Mouse (Mus musculus): ENCODE results near the gene Slc25a38. TPM values are rescaled to one million over a fixed set of nuclear protein-coding genes. Genes with fewer than 3 reads are reported as not detected.
"Not testable (repeated sequence)": the region's sequence is repeated elsewhere in the genome, so short reads cannot be mapped to it uniquely, and the experiment has no call there.

Gene Slc25a38
- total RNA-seq, 2 experiments from 2014 or later = 24.7 to 27.1 TPM

DNA sequence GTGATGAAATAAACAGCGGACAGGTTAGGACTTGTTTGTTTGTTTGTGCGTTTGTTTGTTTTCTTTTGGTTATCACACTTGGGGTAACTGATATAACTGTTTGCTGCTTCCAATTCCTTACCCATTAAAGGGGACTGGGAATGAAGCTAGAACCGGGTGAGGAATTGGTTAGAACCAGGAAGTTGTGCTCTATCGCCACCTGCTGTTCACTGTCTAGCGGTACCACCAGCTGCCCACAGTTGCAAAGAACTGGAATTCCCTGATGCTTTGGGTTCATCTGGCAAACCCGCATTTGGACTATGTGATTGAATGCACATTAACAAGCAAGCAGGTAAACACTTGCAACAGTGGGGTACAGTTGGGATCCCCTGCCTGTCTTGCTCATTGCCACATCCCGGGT, 11.5 kb upstream of the Slc25a38 start:
- peak; percentile 69 for DNase-seq
- intact Hi-C loops (cut with DNase I) = loop anchor here (2.0 kb wide), 1 partner anchor 72 kb away; no protein-coding TSS in a partner anchor

DNA sequence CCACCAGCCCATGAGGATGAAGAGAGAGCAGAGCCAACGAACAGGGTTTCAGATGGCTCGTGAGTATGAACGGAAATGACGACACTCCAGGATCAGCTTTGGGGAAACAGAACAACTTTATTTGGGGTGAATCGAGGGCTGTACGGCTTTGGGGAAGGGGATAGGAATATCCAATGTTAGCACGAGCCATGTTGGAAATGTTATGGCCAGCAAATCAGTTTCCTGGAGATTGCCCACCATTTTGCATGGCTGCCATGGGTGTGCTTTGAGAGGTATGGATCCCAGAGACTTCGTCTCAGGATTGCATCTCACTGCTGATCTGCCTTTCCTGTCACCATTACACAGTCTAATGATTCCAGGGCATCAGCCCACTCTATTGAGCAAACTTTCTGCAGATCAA, 10.9 kb upstream of the Slc25a38 start:
- no peak for DNase-seq
- intact Hi-C loops (cut with DNase I) = loop anchor here (2.0 kb wide), 1 partner anchor 73 kb away; no protein-coding TSS in a partner anchor

GRCm38 (mm10) chr9:120101165-120101564, 9.0 kb upstream of the Slc25a38 start:
- intact Hi-C loops (cut with DNase I) = no loop called here
- no peak for DNase-seq

- DNase-seq; intact Hi-C loops (cut with DNase I): not testable (repeated sequence)
Observed at GRCm38 (mm10) chr9:120108953-120109352, 1.2 kb upstream of the Slc25a38 start.

- intact Hi-C loops (cut with DNase I) = no loop called here
- no peak for DNase-seq
Observed at GRCm38 (mm10) chr9:120111156-120111945, 1.2 kb downstream of the Slc25a38 start.

DNA sequence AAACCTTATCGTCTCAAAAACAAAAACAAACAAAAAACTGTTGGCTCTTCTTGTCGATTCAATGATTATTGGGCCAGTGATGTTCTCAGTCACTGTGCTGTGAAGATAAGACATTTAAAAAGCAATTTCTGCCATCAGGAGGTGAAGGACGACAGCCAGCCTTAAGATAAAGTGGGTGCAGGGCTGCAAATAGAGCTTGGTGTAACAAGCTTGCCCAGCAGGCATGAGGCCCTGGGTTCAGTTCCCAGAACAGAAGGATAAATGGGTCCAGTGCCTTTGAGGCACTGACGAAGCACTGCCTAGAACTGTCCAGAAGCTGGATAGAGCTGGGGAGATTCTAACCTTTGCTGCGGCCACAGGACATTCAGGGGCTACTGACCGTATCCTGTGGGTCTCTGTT, 2.3 kb downstream of the Slc25a38 start:
- intact Hi-C loops (cut with DNase I) = no loop called here
- no peak for DNase-seq

- intact Hi-C loops (cut with DNase I) = no loop called here
- DNase-seq = no peak
Observed at GRCm38 (mm10) chr9:120113456-120113855, 3.3 kb downstream of the Slc25a38 start.

DNA sequence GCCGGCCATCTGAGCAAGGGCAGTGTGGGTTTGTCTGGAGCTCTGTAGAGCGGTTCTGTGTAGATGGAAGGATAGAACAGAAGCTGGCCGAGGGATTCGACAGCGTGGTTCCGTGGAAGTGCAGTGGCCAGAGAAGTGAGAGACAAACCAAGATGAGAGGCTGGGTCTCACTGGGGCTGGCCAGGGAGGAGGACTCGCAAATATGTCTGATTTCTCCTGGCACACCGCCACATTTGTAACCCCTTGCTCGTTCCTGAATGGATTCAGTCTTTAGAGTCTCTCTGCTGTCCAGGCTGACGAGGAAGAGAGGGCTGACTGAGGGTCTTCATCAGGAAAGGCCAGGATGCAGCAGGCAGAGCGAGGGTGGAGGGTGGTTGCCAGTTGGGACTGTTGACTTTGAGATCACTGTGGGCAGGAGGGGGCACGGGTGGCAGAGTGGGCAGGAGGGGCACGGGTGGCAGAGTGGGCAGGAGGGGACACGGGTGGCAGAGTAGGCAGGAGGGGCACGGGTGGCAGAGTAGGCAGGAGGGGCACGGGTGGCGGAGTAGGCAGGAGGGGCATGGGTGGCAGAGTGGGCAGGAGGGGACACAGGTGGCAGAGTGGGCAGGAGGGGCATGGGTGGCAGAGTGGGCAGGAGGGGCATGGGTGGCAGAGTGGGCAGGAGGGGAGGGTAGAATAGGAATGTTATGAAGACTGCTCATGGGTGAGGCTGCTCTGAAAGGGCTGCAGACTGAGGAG, 4.0 kb downstream of the Slc25a38 start:
- intact Hi-C loops (cut with DNase I) = no loop called here
- no peak for DNase-seq

DNA sequence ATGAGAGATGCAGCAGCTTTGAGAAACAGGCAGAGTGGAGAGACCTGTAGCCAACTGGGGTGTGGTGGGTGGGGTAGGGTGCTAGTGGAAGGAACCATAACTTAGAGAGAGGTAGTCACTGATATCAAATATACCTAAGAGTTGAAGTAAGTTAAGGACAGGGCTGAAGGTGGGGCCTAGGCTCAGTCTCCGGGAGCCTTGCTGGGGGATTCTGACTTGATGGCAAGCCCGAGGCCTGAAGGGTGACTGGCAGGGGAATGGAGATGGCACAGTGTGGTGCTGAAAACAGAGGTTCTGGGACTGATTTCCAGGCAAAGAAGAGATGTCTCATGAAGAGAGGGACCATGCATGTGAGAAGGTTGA, 4.6 kb downstream of the Slc25a38 start:
- intact Hi-C loops (cut with DNase I) = no loop called here
- DNase-seq = no peak

DNA sequence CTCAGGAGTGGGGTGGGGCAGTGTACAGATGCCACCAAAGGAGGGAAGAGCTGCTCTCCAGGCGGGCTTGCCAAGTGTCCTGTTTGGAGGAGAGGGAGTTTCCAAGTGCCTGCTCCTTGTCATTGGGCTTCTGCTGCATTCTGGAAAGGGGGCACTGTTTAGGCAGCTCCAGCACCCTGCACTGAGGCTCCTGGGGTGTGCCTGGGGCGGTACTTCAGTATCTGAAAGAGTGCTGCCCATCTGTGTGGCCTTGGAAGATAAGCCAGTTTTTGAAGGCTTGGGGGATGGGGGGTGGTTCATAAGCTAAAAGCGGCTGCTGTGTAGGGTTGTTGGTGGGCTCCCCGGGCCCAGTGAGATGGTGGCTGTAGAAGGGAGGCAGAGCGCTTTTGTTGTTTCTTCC, 5.4 kb downstream of the Slc25a38 start:
- DNase-seq = no peak
- intact Hi-C loops (cut with DNase I) = no loop called here

- intact Hi-C loops (cut with DNase I) = no loop called here
- no peak for DNase-seq
Observed at GRCm38 (mm10) chr9:120116184-120116624, 6.0 kb downstream of the Slc25a38 start.

DNA sequence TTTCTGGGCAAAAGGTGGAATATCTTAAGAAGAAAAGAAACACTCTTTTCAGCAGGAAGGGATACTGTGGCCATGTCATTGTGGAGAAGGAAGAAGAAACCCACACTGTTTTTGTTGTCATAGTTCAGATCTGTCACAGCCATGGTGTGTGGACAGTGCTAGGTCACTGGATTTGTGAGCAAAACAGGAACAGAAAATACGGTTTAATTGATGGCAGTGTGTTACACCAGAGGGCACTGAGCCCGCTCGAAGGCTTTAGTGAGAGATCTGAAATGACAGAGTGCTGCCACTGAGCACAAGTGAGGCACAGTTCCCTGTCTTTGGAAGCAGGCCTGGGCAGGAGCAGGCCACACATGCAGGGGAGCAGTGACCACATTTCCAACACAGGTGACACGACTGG, 8.0 kb downstream of the Slc25a38 start:
- no peak for DNase-seq
- intact Hi-C loops (cut with DNase I) = no loop called here

GRCm38 (mm10) chr9:120120503-120120902, 10.3 kb downstream of the Slc25a38 start:
- intact Hi-C loops (cut with DNase I) = no loop called here
- no peak for DNase-seq

GRCm38 (mm10) chr9:120126868-120127267, 16.7 kb downstream of the Slc25a38 start:
- intact Hi-C loops (cut with DNase I) = no loop called here
- no peak for DNase-seq

GRCm38 (mm10) chr9:120127538-120128251, 17.5 kb downstream of the Slc25a38 start, which contains the start of gene Rpsa:
Gene Rpsa, plus strand, starts transcription at chr9:120127689.
- intact Hi-C loops (cut with DNase I) = no loop called here
- DNase-seq = peak; percentile 98

- DNase-seq = no peak
- intact Hi-C loops (cut with DNase I) = no loop called here
Observed at GRCm38 (mm10) chr9:120129276-120129675, 19.1 kb downstream of the Slc25a38 start.

DNA sequence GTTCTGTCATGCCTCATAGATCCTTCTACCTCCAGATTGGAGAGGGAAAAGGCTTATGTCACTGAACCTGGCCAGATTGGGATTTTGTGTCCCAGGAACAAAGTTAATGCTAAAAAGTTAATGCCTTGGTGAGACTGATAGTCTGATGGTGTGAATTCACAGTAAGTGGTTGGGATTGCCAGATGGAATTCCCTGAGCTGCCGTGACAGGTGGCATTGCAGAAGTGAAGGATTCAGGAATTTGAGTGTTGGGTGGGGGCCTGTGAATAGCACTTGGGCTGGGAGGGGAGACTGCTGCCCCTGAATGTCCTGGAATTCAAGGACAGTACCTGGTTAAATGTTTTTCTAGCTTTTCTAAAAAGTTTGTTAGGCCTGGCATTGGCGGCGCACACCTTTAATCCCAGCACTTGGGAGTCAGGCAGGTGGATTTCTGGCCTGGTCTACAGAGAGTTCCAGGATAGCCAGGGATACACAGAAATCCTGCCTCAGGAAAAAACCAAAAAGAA, 21.7 kb downstream of the Slc25a38 start:
- DNase-seq = no peak
- intact Hi-C loops (cut with DNase I) = no loop called here

DNA sequence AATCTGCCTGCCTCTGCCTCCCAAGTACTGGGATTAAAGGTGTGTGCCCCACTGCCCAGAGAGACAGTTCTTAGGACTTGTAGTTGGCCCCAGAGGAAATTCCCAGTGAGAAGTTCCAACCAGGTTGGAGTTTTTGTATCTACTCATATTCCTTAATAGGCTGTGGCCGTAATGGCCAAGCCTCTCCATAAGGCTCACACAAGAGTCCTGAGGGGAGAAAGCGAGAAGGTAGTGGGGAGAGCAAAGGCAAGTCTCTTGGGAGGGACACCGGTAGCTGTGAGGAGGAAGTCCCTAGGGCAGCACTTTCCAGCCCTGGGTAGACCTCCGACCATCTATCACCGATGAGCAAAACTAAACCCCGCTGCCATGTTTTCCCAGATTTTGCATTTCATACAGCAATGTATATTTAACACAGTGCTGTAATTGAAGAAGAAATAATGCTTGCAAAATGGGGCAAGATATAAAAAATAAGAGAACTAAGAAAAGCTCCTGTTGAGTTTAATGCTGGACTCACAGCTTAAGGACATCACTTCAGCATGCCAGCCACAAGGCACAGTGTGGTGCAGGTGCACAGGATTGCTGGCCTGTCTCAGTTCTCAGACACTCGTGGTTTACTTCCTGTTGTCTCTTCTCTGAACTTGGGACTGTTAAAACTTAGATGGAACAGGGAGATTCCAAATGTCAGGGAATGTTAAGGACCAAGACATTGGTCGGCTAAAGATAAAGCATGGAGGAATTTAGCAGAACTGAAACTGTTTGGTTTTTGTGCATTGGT, 23.0 kb downstream of the Slc25a38 start:
- DNase-seq = no peak
- intact Hi-C loops (cut with DNase I) = no loop called here

- intact Hi-C loops (cut with DNase I) = no loop called here
Observed at GRCm38 (mm10) chr9:120133755-120134475, 23.7 kb downstream of the Slc25a38 start.

More at GRCm38 (mm10) chr9:120133755-120134475, 23.7 kb downstream of the Slc25a38 start:
- DNase-seq = no peak

Measured in left cerebral cortex, postnatal 4 days (tissue).